Mouse (Mus musculus) G1E (cell line): ENCODE results near the gene Adgrf2.

Source experiments
- CTCF ChIP-seq: IDR thresholded peaks from 2 replicates; pipeline ENCODE4 v1.5.1; 2012; ENCODE audit warnings: low read depth, low read length, inconsistent platforms, mixed read lengths
- GATA1 ChIP-seq: IDR thresholded peaks from 2 replicates; pipeline ENCODE4 v1.6.1; 2012; ENCODE audit warnings: borderline replicate concordance, low read length, inconsistent platforms, mixed read lengths
- POLR2AphosphoS5 ChIP-seq: IDR thresholded peaks from 2 replicates; pipeline ENCODE4 v1.6.1; 2012; ENCODE audit warnings: low read depth, low read length, inconsistent platforms; ENCODE audit not compliant: insufficient replicate concordance

DNA sequence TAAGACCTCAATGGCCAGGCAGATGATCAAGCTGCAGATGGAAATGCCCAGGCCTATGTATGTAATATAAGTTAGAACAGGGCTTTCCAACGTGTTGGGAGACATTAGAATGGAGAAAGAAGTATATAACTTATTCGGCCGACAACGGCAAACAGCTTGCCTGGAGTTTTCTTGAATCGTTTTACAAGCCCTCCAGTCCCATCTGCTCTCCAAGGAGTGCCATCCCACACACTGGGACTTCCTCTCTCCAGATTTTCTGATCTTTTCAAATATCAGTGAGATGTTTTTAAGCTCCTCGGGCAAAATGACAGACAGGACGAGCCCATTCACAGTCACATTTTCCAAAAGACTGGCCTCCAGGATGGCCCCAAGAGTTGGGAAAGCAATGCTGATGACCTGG is 31.3 kb downstream of the Adgrf2 start:
- no peak for TF ChIP-seq CTCF
- TF ChIP-seq POLR2AphosphoS5 = no peak
- TF ChIP-seq GATA1 = no peak
